Mouse (Mus musculus) heart, postnatal 0 days (tissue): ENCODE measurements at regions not wholly inside any gene's neighbourhood (a gene's known extent, or its start where the extent isn't known, plus 50 kb on each side); places are given as distances from the start of the nearest gene placed in this dataset.

Experiments used
- CTCF ChIP-seq: IDR thresholded peaks from 2 replicates; pipeline ENCODE4 v1.5.1; 2016; ENCODE audit warnings: antibody characterized with exemption, control low read depth, low read depth
- EP300 ChIP-seq: IDR thresholded peaks from 2 replicates; pipeline ENCODE4 v1.6.1; 2016; ENCODE audit warnings: antibody characterized with exemption, low read depth

GRCm38 (mm10) chr8:8440903-8441302, 220.1 kb downstream of the Efnb2 start:
- TF ChIP-seq EP300 = no peak
- TF ChIP-seq CTCF = no peak
